Mouse (Mus musculus) MEL (cell line): ENCODE data around the gene Entpd3.
A peak's percentile ranks its signal among the peaks of the same experiment; 100 is the strongest.

ENCODE experiments used
- CTCF ChIP-seq, 3 experiments: IDR thresholded peaks in 2 of 3; conservative IDR thresholded peaks in 1 of 3; 2 replicates each; pipeline ENCODE4 v1.5.1; 2011 to 2012; ENCODE audit warnings: low read length in 3 of 3, low read depth in 2 of 3, mild to moderate bottlenecking in 2 of 3, improper control_type of control experiment in 1 of 3, inconsistent platforms in 1 of 3, mixed read lengths in 1 of 3, moderate library complexity in 1 of 3; ENCODE audit not compliant: control insufficient read depth in 1 of 3, insufficient read depth in 1 of 3, poor library complexity in 1 of 3, severe bottlenecking in 1 of 3
- POLR2A ChIP-seq, 2 experiments: IDR thresholded peaks; 2 replicates each; pipeline ENCODE4 v1.6.1; 2011 to 2012; ENCODE audit warnings: low read length in 2 of 2, mild to moderate bottlenecking in 2 of 2, control low read depth in 1 of 2, improper control_type of control experiment in 1 of 2, low read depth in 1 of 2, moderate library complexity in 1 of 2; ENCODE audit not compliant: control insufficient read depth in 1 of 2, insufficient read depth in 1 of 2, poor library complexity in 1 of 2
- TCF12 ChIP-seq: IDR thresholded peaks from 2 replicates; pipeline ENCODE4 v1.6.1; 2014; ENCODE audit warnings: low read depth, mild to moderate bottlenecking, inconsistent platforms, low read length, improper control_type of control experiment, moderate library complexity

- TF ChIP-seq TCF12 (no peak), POLR2A (IDR thresholded peaks at IDR 0.05; ENCODE audit: control insufficient read depth in 1 of 2, insufficient read depth in 1 of 2, low read depth in 1 of 2, low read length in 2 of 2, poor library complexity in 1 of 2) (no peak), CTCF (IDR thresholded peaks at IDR 0.05 in 2 of 3, conservative IDR thresholded peaks at IDR 0.05 in 1 of 3; ENCODE audit: control insufficient read depth in 1 of 3, insufficient read depth in 1 of 3, low read depth in 2 of 3, low read length in 3 of 3, poor library complexity in 1 of 3, severe bottlenecking in 1 of 3) (peak in 1 of 3 experiments; percentile 23; a peak in 1 of 6 replicates)
Measured at GRCm38 (mm10) chr9:120527919-120528318, 11.7 kb upstream of the Entpd3 start.
